Mouse (Mus musculus): ENCODE measurements at regions not wholly inside any gene's neighbourhood (a gene's known extent, or its start where the extent isn't known, plus 50 kb on each side); places are given as distances from the start of the nearest gene placed in this dataset.

GRCm38 (mm10) chr11:54195954-54196353 is 53.5 kb downstream of the Csf2 start:
- DNase-seq (ENCODE audit: low read depth, low spot score) = no peak

- DNase-seq (ENCODE audit: low read depth, low spot score) = no peak
Measured at GRCm38 (mm10) chr11:54194733-54195132, 54.7 kb downstream of the Csf2 start.

GRCm38 (mm10) chr11:54192275-54192674 is 57.2 kb downstream of the Csf2 start:
- no peak for DNase-seq (ENCODE audit: low read depth, low spot score)

GRCm38 (mm10) chr11:54187826-54188225 is 61.6 kb downstream of the Csf2 start:
- no peak for DNase-seq (ENCODE audit: low read depth, low spot score)

- no peak for DNase-seq (ENCODE audit: low read depth, low spot score)
Measured at GRCm38 (mm10) chr11:54187377-54187776, 62.1 kb downstream of the Csf2 start.

- DNase-seq (ENCODE audit: low read depth, low spot score) = peak; percentile 34
Measured at GRCm38 (mm10) chr11:54185710-54186325, 63.6 kb downstream of the Csf2 start.

- peak; percentile 80 for DNase-seq (ENCODE audit: low read depth, low spot score)
Measured at GRCm38 (mm10) chr11:54181696-54182323, 67.7 kb downstream of the Csf2 start.
